Mouse (Mus musculus) ES-Bruce4 (cell line): ENCODE measurements around the gene Uggt2. TPM values are rescaled to one million over a fixed set of nuclear protein-coding genes. Genes with fewer than 3 reads are reported as not detected.
A peak's percentile ranks its signal among the peaks of the same experiment; 100 is the strongest.

Experiments used
- H3K27ac ChIP-seq: 2 replicates; pipeline ENCODE4 v1.5.1; 2012; ENCODE audit warnings: low read length, inconsistent platforms; ENCODE audit not compliant: insufficient read depth
- H3K27me3 ChIP-seq: 2 replicates; pipeline ENCODE4 v1.6.1; 2012; ENCODE audit warnings: mild to moderate bottlenecking, low read length, inconsistent platforms; ENCODE audit not compliant: control insufficient read depth, poor library complexity, insufficient read depth, severe bottlenecking
- H3K36me3 ChIP-seq: 2 replicates; pipeline ENCODE4 v1.6.1; 2012; ENCODE audit warnings: inconsistent platforms, mild to moderate bottlenecking, low read length, moderate library complexity; ENCODE audit not compliant: control insufficient read depth, poor library complexity, insufficient read depth, severe bottlenecking
- H3K4me1 ChIP-seq: one replicate; pipeline ENCODE4 v1.8.1; 2011; ENCODE audit warnings: low read length; ENCODE audit not compliant: control insufficient read depth, insufficient read depth
- H3K4me3 ChIP-seq: 2 replicates; pipeline ENCODE4 v1.5.1; 2011; ENCODE audit warnings: low read depth, mild to moderate bottlenecking, low read length
- H3K9ac ChIP-seq: 2 replicates; pipeline ENCODE4 v1.6.1; 2012; ENCODE audit warnings: low read depth, mild to moderate bottlenecking, inconsistent platforms; ENCODE audit not compliant: poor library complexity, severe bottlenecking
- H3K9me3 ChIP-seq: replicated peaks from 2 replicates; pipeline ENCODE4 v1.6.1; 2012; ENCODE audit warnings: mild to moderate bottlenecking, low read length, inconsistent platforms; ENCODE audit not compliant: control insufficient read depth, poor library complexity, insufficient read depth, severe bottlenecking
- CTCF ChIP-seq: IDR thresholded peaks from one replicate; pipeline ENCODE4 v1.8.1; 2011; ENCODE audit warnings: low read depth, low read length
- EP300 ChIP-seq: IDR thresholded peaks from 2 replicates; pipeline ENCODE4 v1.6.1; 2011; ENCODE audit warnings: low read depth, low read length; ENCODE audit not compliant: insufficient read depth
- POLR2A ChIP-seq: IDR thresholded peaks from one replicate; pipeline ENCODE4 v1.8.1; 2011; ENCODE audit warnings: low read length; ENCODE audit not compliant: insufficient read depth
- polyA plus RNA-seq: library from polyadenylated mRNA; stranded (reverse); fragments of >200 nt; gene quantifications from 2 replicates; pipeline ENCODE4 v1.2.4, GENCODE M21; 2011; ENCODE audit warnings: low read depth; ENCODE audit not compliant: missing spikeins, insufficient read depth, insufficient read length

Uggt2 gene
- polyA plus RNA-seq, 1 experiment: 47.4 TPM

- Histone ChIP-seq H3K9me3 (no peaks in the 10 kb centered on the region), H3K27ac (no peak overlapping the region), H3K4me1 (peaks cover 3% of the 10 kb centered on the region), H3K9ac (no peak overlapping the region), H3K36me3 (no peaks in the 10 kb centered on the region), H3K4me3 (no peak overlapping the region), H3K27me3 (no peaks in the 10 kb centered on the region)
- no peak for TF ChIP-seq EP300
- no peak for TF ChIP-seq CTCF
- no peak for TF ChIP-seq POLR2A
These were observed 8.4 kb upstream of the Uggt2 start for GRCm38 (mm10) chr14:119107591-119107990.

- Histone ChIP-seq H3K9me3 (no peaks in the 10 kb centered on the region), H3K27ac (no peak overlapping the region), H3K9ac (peak overlapping the region; percentile 73), H3K4me1 (peaks cover 2% of the 10 kb centered on the region), H3K27me3 (no peaks in the 10 kb centered on the region), H3K4me3 (peak overlapping the region; percentile 90), H3K36me3 (no peaks in the 10 kb centered on the region)
- TF ChIP-seq EP300 (no peak), POLR2A (no peak), CTCF (no peak)
These were observed 301 bp upstream of the Uggt2 start for GRCm38 (mm10) chr14:119099570-119099891.

GRCm38 (mm10) chr14:119061811-119062210 is 37.4 kb downstream of the Uggt2 start:
- no peaks in the 10 kb centered on the region for H3K27me3 ChIP-seq
- H3K9me3 ChIP-seq: no peaks in the 10 kb centered on the region
- no peak overlapping the region for H3K4me3 ChIP-seq
- no peak overlapping the region for H3K9ac ChIP-seq
- H3K27ac ChIP-seq: no peak overlapping the region
- H3K4me1 ChIP-seq: peaks cover 2% of the 10 kb centered on the region
- TF ChIP-seq CTCF (no peak), POLR2A (no peak), EP300 (no peak)
- H3K36me3 ChIP-seq: no peaks in the 10 kb centered on the region

GRCm38 (mm10) chr14:119060682-119061081 is 38.5 kb downstream of the Uggt2 start:
- Histone ChIP-seq H3K27me3 (no peaks in the 10 kb centered on the region), H3K4me1 (peaks cover 2% of the 10 kb centered on the region), H3K4me3 (no peak overlapping the region), H3K36me3 (no peaks in the 10 kb centered on the region), H3K9ac (no peak overlapping the region), H3K9me3 (no peaks in the 10 kb centered on the region), H3K27ac (no peak overlapping the region)
- TF ChIP-seq POLR2A (no peak), EP300 (no peak), CTCF (no peak)

GRCm38 (mm10) chr14:119057014-119057413 is 42.2 kb downstream of the Uggt2 start:
- Histone ChIP-seq H3K27me3 (no peaks in the 10 kb centered on the region), H3K27ac (no peak overlapping the region), H3K4me3 (no peak overlapping the region), H3K4me1 (peaks cover 2% of the 10 kb centered on the region), H3K36me3 (peaks cover 2% of the 10 kb centered on the region; the same call in 1 of the 2 replicates), H3K9me3 (no peaks in the 10 kb centered on the region), H3K9ac (no peak overlapping the region)
- TF ChIP-seq CTCF (no peak), POLR2A (no peak), EP300 (no peak)

- no peak overlapping the region for H3K4me3 ChIP-seq
- H3K36me3 ChIP-seq: peaks cover 2% of the 10 kb centered on the region; the same call in 1 of the 2 replicates
- TF ChIP-seq POLR2A (no peak), EP300 (no peak), CTCF (no peak)
These were observed 46.3 kb downstream of the Uggt2 start for GRCm38 (mm10) chr14:119052969-119053368.

More at GRCm38 (mm10) chr14:119052969-119053368, 46.3 kb downstream of the Uggt2 start:
- no peaks in the 10 kb centered on the region for H3K27me3 ChIP-seq
- H3K27ac ChIP-seq: no peak overlapping the region
- H3K9me3 ChIP-seq: no peaks in the 10 kb centered on the region
- no peak overlapping the region for H3K9ac ChIP-seq
- no peaks in the 10 kb centered on the region for H3K4me1 ChIP-seq
